Mouse (Mus musculus): ENCODE measurements around the gene Slc19a2. TPM values are rescaled to one million over a fixed set of nuclear protein-coding genes. Genes with fewer than 3 reads are reported as not detected.
A peak's percentile ranks its signal among the peaks of the same experiment; 100 is the strongest.

The Slc19a2 gene
- polyA plus RNA-seq, 1 experiment from 2014 or later: 8.9 TPM

DNA sequence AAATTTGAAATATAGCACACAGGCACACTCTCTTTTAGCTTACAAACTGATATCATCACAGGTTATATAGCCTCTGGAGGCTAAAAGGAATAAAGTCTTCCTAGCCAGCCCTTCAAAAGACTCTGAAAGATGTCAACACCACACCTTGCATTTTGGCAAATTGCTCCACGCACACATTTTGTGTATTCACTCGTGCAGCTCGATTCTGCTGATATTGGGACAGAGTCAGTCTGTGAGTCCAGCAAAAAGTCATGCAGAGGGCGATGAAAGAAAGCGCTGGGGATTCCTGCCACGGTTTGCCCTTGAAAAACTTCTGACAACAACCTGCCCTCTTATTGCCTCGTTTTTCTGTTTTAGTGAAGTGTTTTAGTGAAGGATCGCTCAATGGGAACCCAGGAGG lies 1.4 kb upstream of the Slc19a2 start:
- peak overlapping the region; percentile 75 for H3K9ac ChIP-seq (ENCODE audit: low read depth, low read length)
- no peaks in the 10 kb centered on the region for H3K36me3 ChIP-seq (ENCODE audit: control insufficient read depth, insufficient read depth, low read length)
- no peak for ATAC-seq (replicated peaks; ENCODE audit: insufficient number of reproducible peaks, low FRiP score, low TSS enrichment)
- H3K27me3 ChIP-seq (ENCODE audit: control insufficient read depth, insufficient read depth, low read length): no peaks in the 10 kb centered on the region
- peak overlapping the region; percentile 79; the same call in 1 of the 2 replicates for H3K4me3 ChIP-seq (ENCODE audit: low read depth, low read length)
- 42% methylated on average over 8 of the region's 8 CpGs for WGBS (ENCODE audit: insufficient replicate concordance)
- no peaks in the 10 kb centered on the region for H3K9me3 ChIP-seq (replicated peaks; ENCODE audit: control insufficient read depth, low read length)
- H3K4me2 ChIP-seq: peak overlapping the region; percentile 63
- H3K27ac ChIP-seq (ENCODE audit: low read depth, low read length): peak overlapping the region; percentile 90; the same call in 1 of the 2 replicates
- H3K4me1 ChIP-seq (ENCODE audit: control insufficient read depth, insufficient read depth, low read length): peaks cover 15% of the 10 kb centered on the region

- H3K36me3 ChIP-seq (ENCODE audit: control insufficient read depth, insufficient read depth, low read length): no peaks in the 10 kb centered on the region
- H3K27ac ChIP-seq (ENCODE audit: low read depth, low read length): peak overlapping the region; percentile 90
- ATAC-seq (replicated peaks; ENCODE audit: insufficient number of reproducible peaks, low FRiP score, low TSS enrichment): no peak
- no peaks in the 10 kb centered on the region for H3K9me3 ChIP-seq (replicated peaks; ENCODE audit: control insufficient read depth, low read length)
- H3K9ac ChIP-seq (ENCODE audit: low read depth, low read length): peak overlapping the region; percentile 75
- H3K27me3 ChIP-seq (ENCODE audit: control insufficient read depth, insufficient read depth, low read length): no peaks in the 10 kb centered on the region
- peak overlapping the region; percentile 63 for H3K4me2 ChIP-seq
- H3K4me1 ChIP-seq (ENCODE audit: control insufficient read depth, insufficient read depth, low read length): peaks cover 15% of the 10 kb centered on the region
- H3K4me3 ChIP-seq (ENCODE audit: low read depth, low read length): peak overlapping the region; percentile 79
- WGBS (ENCODE audit: insufficient replicate concordance): 8% methylated on average over 10 of the region's 10 CpGs
These were observed 875 bp upstream of the Slc19a2 start for GRCm38 (mm10) chr1:164247971-164248370.

- H3K9me3 ChIP-seq (replicated peaks; ENCODE audit: control insufficient read depth, low read length): no peaks in the 10 kb centered on the region
- ATAC-seq (replicated peaks; ENCODE audit: insufficient number of reproducible peaks, low FRiP score, low TSS enrichment): no peak; the same call in none of the 2 replicates
- under 1% methylated on average over 33 of the region's 33 CpGs for WGBS (ENCODE audit: insufficient replicate concordance)
- H3K36me3 ChIP-seq (ENCODE audit: control insufficient read depth, insufficient read depth, low read length): no peaks in the 10 kb centered on the region
- H3K9ac ChIP-seq (ENCODE audit: low read depth, low read length): peak overlapping the region; percentile 87
- peak overlapping the region; percentile 92 for H3K4me2 ChIP-seq
- peaks cover 15% of the 10 kb centered on the region for H3K4me1 ChIP-seq (ENCODE audit: control insufficient read depth, insufficient read depth, low read length)
- H3K27me3 ChIP-seq (ENCODE audit: control insufficient read depth, insufficient read depth, low read length): no peaks in the 10 kb centered on the region
- H3K4me3 ChIP-seq (ENCODE audit: low read depth, low read length): peak overlapping the region; percentile 79
- H3K27ac ChIP-seq (ENCODE audit: low read depth, low read length): peak overlapping the region; percentile 60
These were observed 476 bp downstream of the Slc19a2 start for GRCm38 (mm10) chr1:164249332-164249711.

DNA sequence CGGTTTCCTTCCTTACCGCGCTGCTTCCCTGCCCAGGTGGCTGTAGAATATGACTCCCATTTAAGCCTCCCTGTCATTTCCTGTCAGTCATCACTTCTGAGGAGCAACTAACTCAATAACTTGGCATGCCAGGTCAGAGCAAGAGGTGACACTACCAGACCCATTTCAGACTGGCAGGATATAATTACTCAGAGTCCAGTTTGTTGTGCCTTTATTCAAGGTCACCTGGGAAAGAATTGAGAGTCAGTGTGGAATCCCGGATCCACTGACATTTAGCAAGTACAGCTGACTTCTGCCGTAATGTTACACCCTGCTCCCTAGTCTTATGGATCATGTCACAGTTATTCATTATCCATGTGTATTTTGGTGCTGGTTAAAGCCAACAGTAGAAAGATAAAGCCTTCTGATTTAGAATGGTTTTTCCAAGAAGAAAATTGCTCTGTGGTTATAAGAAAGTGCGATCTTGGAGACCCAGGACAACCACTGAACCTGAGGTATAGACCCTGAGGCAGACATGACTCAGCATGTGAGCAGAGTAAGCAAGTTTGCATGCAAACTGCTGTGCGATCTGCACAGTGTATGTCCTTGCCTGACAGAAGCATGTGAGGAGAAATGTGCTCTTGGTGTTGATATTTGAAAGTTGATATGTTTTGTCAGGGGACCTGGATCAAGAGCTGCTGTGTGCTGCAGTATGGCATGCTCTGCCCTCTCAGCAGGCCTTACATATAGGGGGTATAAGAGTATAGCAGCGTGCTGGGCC lies 1.7 kb downstream of the Slc19a2 start:
- peak overlapping the region; percentile 87; the same call in 1 of the 2 replicates for H3K9ac ChIP-seq (ENCODE audit: low read depth, low read length)
- H3K4me3 ChIP-seq (ENCODE audit: low read depth, low read length): peak overlapping the region; percentile 79
- H3K9me3 ChIP-seq (replicated peaks; ENCODE audit: control insufficient read depth, low read length): no peaks in the 10 kb centered on the region
- peaks cover 15% of the 10 kb centered on the region for H3K4me1 ChIP-seq (ENCODE audit: control insufficient read depth, insufficient read depth, low read length)
- ATAC-seq (replicated peaks; ENCODE audit: insufficient number of reproducible peaks, low FRiP score, low TSS enrichment): no peak
- no peaks in the 10 kb centered on the region for H3K36me3 ChIP-seq (ENCODE audit: control insufficient read depth, insufficient read depth, low read length)
- WGBS (ENCODE audit: insufficient replicate concordance): 59% methylated on average over 8 of the region's 8 CpGs
- no peak overlapping the region for H3K27ac ChIP-seq (ENCODE audit: low read depth, low read length)
- H3K27me3 ChIP-seq (ENCODE audit: control insufficient read depth, insufficient read depth, low read length): no peaks in the 10 kb centered on the region
- peak overlapping the region; percentile 92 for H3K4me2 ChIP-seq

DNA sequence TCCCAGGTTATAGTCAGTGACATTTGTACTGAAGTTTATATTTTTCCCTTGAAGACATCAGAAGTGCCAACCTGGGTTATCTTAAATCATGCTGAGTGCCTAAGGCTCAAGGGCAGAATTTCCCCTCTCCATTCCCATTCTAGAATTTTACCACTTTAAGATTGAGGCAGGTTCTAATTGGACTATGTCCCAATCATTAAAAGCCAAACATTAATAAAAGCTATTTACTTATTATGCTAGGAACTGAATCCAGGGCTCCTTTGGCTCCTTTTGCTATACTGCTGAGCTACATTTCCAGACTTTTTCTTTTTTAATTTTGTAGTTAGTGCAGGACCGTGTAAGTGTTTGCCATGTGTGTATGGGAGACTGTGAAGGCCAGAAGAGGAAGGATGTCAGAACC lies 2.6 kb downstream of the Slc19a2 start:
- H3K9ac ChIP-seq (ENCODE audit: low read depth, low read length): no peak overlapping the region
- no peaks in the 10 kb centered on the region for H3K9me3 ChIP-seq (replicated peaks; ENCODE audit: control insufficient read depth, low read length)
- H3K27me3 ChIP-seq (ENCODE audit: control insufficient read depth, insufficient read depth, low read length): no peaks in the 10 kb centered on the region
- no peak overlapping the region for H3K27ac ChIP-seq (ENCODE audit: low read depth, low read length)
- no peaks in the 10 kb centered on the region for H3K36me3 ChIP-seq (ENCODE audit: control insufficient read depth, insufficient read depth, low read length)
- no peak overlapping the region for H3K4me3 ChIP-seq (ENCODE audit: low read depth, low read length)
- H3K4me2 ChIP-seq: no peak overlapping the region
- H3K4me1 ChIP-seq (ENCODE audit: control insufficient read depth, insufficient read depth, low read length): peaks cover 15% of the 10 kb centered on the region
- no peak for ATAC-seq (replicated peaks; ENCODE audit: insufficient number of reproducible peaks, low FRiP score, low TSS enrichment)
- 78% methylated on average over 1 of the region's 1 CpGs for WGBS (ENCODE audit: insufficient replicate concordance)

DNA sequence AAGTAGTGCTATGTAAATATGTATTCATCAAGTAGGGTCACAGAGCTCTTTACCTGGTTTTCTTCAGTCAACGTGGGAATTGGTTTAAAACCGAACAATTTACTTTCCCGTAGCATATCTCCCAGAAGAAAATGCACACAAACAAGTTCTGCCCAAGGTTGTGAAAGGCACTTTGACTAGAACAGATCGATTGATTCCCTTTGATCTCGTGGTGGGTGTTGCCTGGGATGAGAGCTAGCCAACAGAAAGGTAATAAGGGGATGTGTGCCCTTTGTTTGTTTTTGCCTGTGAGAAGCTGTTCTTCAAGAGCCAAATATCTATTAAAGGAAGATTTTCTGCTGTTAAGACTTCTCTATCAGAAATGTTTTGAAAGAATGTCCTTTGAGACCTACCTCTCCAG lies 3.7 kb downstream of the Slc19a2 start:
- H3K27ac ChIP-seq (ENCODE audit: low read depth, low read length): no peak overlapping the region
- H3K9me3 ChIP-seq (replicated peaks; ENCODE audit: control insufficient read depth, low read length): no peaks in the 10 kb centered on the region
- WGBS (ENCODE audit: insufficient replicate concordance): 68% methylated on average over 5 of the region's 5 CpGs
- H3K4me3 ChIP-seq (ENCODE audit: low read depth, low read length): no peak overlapping the region
- H3K27me3 ChIP-seq (ENCODE audit: control insufficient read depth, insufficient read depth, low read length): no peaks in the 10 kb centered on the region
- no peak overlapping the region for H3K4me2 ChIP-seq
- ATAC-seq (replicated peaks; ENCODE audit: insufficient number of reproducible peaks, low FRiP score, low TSS enrichment): no peak
- H3K9ac ChIP-seq (ENCODE audit: low read depth, low read length): no peak overlapping the region
- peaks cover 14% of the 10 kb centered on the region for H3K4me1 ChIP-seq (ENCODE audit: control insufficient read depth, insufficient read depth, low read length)
- H3K36me3 ChIP-seq (ENCODE audit: control insufficient read depth, insufficient read depth, low read length): peaks cover 2% of the 10 kb centered on the region; the same call in 1 of the 2 replicates

- H3K27me3 ChIP-seq (ENCODE audit: control insufficient read depth, insufficient read depth, low read length): no peaks in the 10 kb centered on the region
- WGBS (ENCODE audit: insufficient replicate concordance): 72% methylated on average over 3 of the region's 3 CpGs
These were observed 6.0 kb downstream of the Slc19a2 start for GRCm38 (mm10) chr1:164254836-164255235.

GRCm38 (mm10) chr1:164260171-164261028 lies 11.6 kb downstream of the Slc19a2 start:
- no peak overlapping the region for H3K4me3 ChIP-seq (ENCODE audit: low read depth, low read length)
- H3K27ac ChIP-seq (ENCODE audit: low read depth, low read length): no peak overlapping the region
- H3K4me2 ChIP-seq: no peak overlapping the region
- H3K9ac ChIP-seq (ENCODE audit: low read depth, low read length): no peak overlapping the region
- no peaks in the 10 kb centered on the region for H3K4me1 ChIP-seq (ENCODE audit: control insufficient read depth, insufficient read depth, low read length)
- H3K36me3 ChIP-seq (ENCODE audit: control insufficient read depth, insufficient read depth, low read length): peaks cover 5% of the 10 kb centered on the region
- no peaks in the 10 kb centered on the region for H3K27me3 ChIP-seq (ENCODE audit: control insufficient read depth, insufficient read depth, low read length)
- WGBS (ENCODE audit: insufficient replicate concordance): 82% methylated on average over 16 of the region's 16 CpGs
- ATAC-seq (replicated peaks; ENCODE audit: insufficient number of reproducible peaks, low FRiP score, low TSS enrichment): no peak
- no peaks in the 10 kb centered on the region for H3K9me3 ChIP-seq (replicated peaks; ENCODE audit: control insufficient read depth, low read length)

More at GRCm38 (mm10) chr1:164254836-164255235, 6.0 kb downstream of the Slc19a2 start:
- peaks cover 2% of the 10 kb centered on the region; the same call in 1 of the 2 replicates for H3K36me3 ChIP-seq (ENCODE audit: control insufficient read depth, insufficient read depth, low read length)
- H3K9ac ChIP-seq (ENCODE audit: low read depth, low read length): no peak overlapping the region
- no peak overlapping the region for H3K4me2 ChIP-seq
- no peak overlapping the region for H3K27ac ChIP-seq (ENCODE audit: low read depth, low read length)
- H3K9me3 ChIP-seq (replicated peaks; ENCODE audit: control insufficient read depth, low read length): no peaks in the 10 kb centered on the region
- H3K4me3 ChIP-seq (ENCODE audit: low read depth, low read length): no peak overlapping the region
- ATAC-seq (replicated peaks; ENCODE audit: insufficient number of reproducible peaks, low FRiP score, low TSS enrichment): no peak
- peaks cover 10% of the 10 kb centered on the region for H3K4me1 ChIP-seq (ENCODE audit: control insufficient read depth, insufficient read depth, low read length)

All from heart, embryonic 11.5 days (tissue).